In the genomic region with DNA sequence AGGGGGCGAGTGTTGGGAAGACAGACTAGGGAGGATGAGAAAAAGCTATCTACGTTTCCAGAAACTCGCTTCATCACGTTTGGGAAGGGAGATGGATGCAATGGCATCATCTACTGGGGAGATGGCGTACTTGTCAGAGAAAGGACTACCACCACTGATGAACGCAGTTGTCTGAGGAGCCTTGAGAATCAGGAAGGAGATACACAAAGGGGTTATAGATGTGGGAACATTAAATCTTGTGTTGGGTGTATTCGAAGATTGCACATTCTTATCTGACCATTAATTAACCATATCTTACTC, we compare ENCODE assay signal across 8 mouse cellular contexts. TPM values are rescaled to one million over a fixed set of nuclear protein-coding genes. Genes with fewer than 3 reads are reported as not detected.
DNase-seq lines count a peak whose midpoint lies in the region; ATAC-seq and TF ChIP-seq lines count a peak whose summit lies in the region.

No protein-coding gene starts in this region.

- intact Hi-C loops in left cerebral cortex, postnatal 25 days (cut with DNase I), result loop anchor here (10.0 kb wide), 1 partner anchor 52 kb away; the partner anchor contains the start of gene Bhlhb9

- no peaks in the 10 kb centered on the region for H3K36me3 ChIP-seq in kidney, adult 2 months (ENCODE audit: control insufficient read depth, insufficient read depth, low read length)
- H3K36me3 ChIP-seq in hindbrain, embryonic 10.5 days, result peaks cover 20% of the 10 kb centered on the region

- ATAC-seq in megakaryocyte progenitor cell, adult 5-6 weeks (replicated peaks; ENCODE audit: poor library complexity), result peak; percentile 29

- H3K27ac ChIP-seq in kidney, adult 2 months (ENCODE audit: insufficient read depth, low read depth, low read length), result no peak overlapping the region
- 0 out of 2 replicates have a peak overlapping the region, but pooled peaks have one; percentile 63 for H3K27ac ChIP-seq in bone marrow, adult 2 months (ENCODE audit: control insufficient read depth, insufficient read depth, low read depth, low read length, poor library complexity)
- H3K27ac ChIP-seq in hindbrain, embryonic 10.5 days, result peak overlapping the region; percentile 86

- DNase-seq in kidney, adult 2 months, result peak; percentile 0
- no peak for DNase-seq in kidney, postnatal 25 days
- DNase-seq in hindbrain, embryonic 10.5 days (ENCODE audit: low spot score), result no peak
- no peak for DNase-seq in urinary bladder, postnatal 4 days (ENCODE audit: low spot score in 2 of 2)
- DNase-seq in adrenal gland, postnatal 4 days (ENCODE audit: low spot score in 2 of 2), result no peak
- no peak for DNase-seq in left cerebral cortex, postnatal 25 days (ENCODE audit: low spot score in 2 of 2)

- H3K4me3 ChIP-seq in kidney, adult 2 months (ENCODE audit: insufficient read depth, low read depth, low read length), result peak overlapping the region; percentile 93
- peak overlapping the region; percentile 84 for H3K4me3 ChIP-seq in bone marrow, adult 2 months (replicated peaks; ENCODE audit: control insufficient read depth, low read depth, low read length)
- H3K4me3 ChIP-seq in hindbrain, embryonic 10.5 days, result peak overlapping the region; percentile 66

- WGBS in kidney, adult 2 months, result 0% methylated on average over 7 of the region's 7 CpGs
- 10% methylated on average over 7 of the region's 7 CpGs for WGBS in bone marrow, adult 2 months
- WGBS in hindbrain, embryonic 10.5 days, result 19% methylated on average over 7 of the region's 7 CpGs

- TF ChIP-seq POLR2A in kidney, adult 2 months (IDR thresholded peaks at IDR 0.05; ENCODE audit: low read depth, low read length), result no peak
- no peak for TF ChIP-seq POLR2A in bone marrow, adult 2 months (IDR thresholded peaks at IDR 0.05; ENCODE audit: borderline replicate concordance, control insufficient read depth, low read depth, low read length)

- TF ChIP-seq CTCF in kidney, adult 2 months (conservative IDR thresholded peaks at IDR 0.05; ENCODE audit: insufficient read depth, insufficient read length, low read depth, low read length), result no peak
- TF ChIP-seq CTCF in bone marrow, adult 2 months (IDR thresholded peaks at IDR 0.05; ENCODE audit: control insufficient read depth, insufficient read depth, low read length), result no peak

- H3K27me3 ChIP-seq in kidney, adult 2 months (replicated peaks; ENCODE audit: control insufficient read depth, insufficient read depth, low read length), result no peaks in the 10 kb centered on the region
- H3K27me3 ChIP-seq in hindbrain, embryonic 10.5 days (ENCODE audit: insufficient read depth, poor library complexity, severe bottlenecking), result peaks cover 5% of the 10 kb centered on the region; the same call in 1 of the 2 replicates

- H3K4me1 ChIP-seq in kidney, adult 2 months (ENCODE audit: control insufficient read depth, insufficient read depth, low read length), result no peaks in the 10 kb centered on the region
- H3K4me1 ChIP-seq in bone marrow, adult 2 months (ENCODE audit: control insufficient read depth, insufficient read depth, low read length), result no peaks in the 10 kb centered on the region
- peaks cover 6% of the 10 kb centered on the region; the same call in 1 of the 2 replicates for H3K4me1 ChIP-seq in hindbrain, embryonic 10.5 days (replicated peaks)

- no peaks in the 10 kb centered on the region for H3K9me3 ChIP-seq in hindbrain, embryonic 10.5 days

RNA-seq across cellular contexts. Expression of gene Armcx5, which starts 0.5 kb away (rescaled TPM):
- polyA plus RNA-seq in kidney, adult 2 months (2012; rRNA removed), result 0.98 and 1.3 TPM in 2 replicates
- polyA plus RNA-seq in bone marrow, adult 2 months (2011; ENCODE audit: insufficient read depth, insufficient read length, low replicate concordance, missing spikeins), result 4.5 and 4.8 TPM in 2 replicates
- 8.8 and 9.7 TPM in 2 replicates for polyA plus RNA-seq in hindbrain, embryonic 10.5 days (2016; fragmentation: Nextera tagmentation; extraction: Ambion mirVana)
- 10.7 and 11.3 TPM in 2 replicates for total RNA-seq in megakaryocyte progenitor cell, adult 5-6 weeks (2015)
- 6.7 and 7.6 TPM in 2 replicates for total RNA-seq in megakaryocyte progenitor cell, adult 5-6 weeks (2017)
- 10 to 100 TPM; 23.8 to 28.6 TPM for total RNA-seq in adrenal gland, postnatal 4 days (2021)
- total RNA-seq in left cerebral cortex, postnatal 25 days (2021), result 10 to 100 TPM; 29.2 to 32.7 TPM

RNA-seq across cellular contexts. Expression of gene Gprasp1, which starts 0.5 kb away (rescaled TPM):
- 11.5 and 11.7 TPM in 2 replicates for polyA plus RNA-seq in kidney, adult 2 months (2012; rRNA removed)
- polyA plus RNA-seq in bone marrow, adult 2 months (2011; ENCODE audit: insufficient read depth, insufficient read length, low replicate concordance, missing spikeins), result 5.7 and 12.5 TPM in 2 replicates
- polyA plus RNA-seq in hindbrain, embryonic 10.5 days (2016; fragmentation: Nextera tagmentation; extraction: Ambion mirVana), result 46.1 and 48.6 TPM in 2 replicates
- total RNA-seq in megakaryocyte progenitor cell, adult 5-6 weeks (2015), result 13.5 and 19.9 TPM in 2 replicates
- 21.0 and 32.2 TPM in 2 replicates for total RNA-seq in megakaryocyte progenitor cell, adult 5-6 weeks (2017)
- 100 to 1,000 TPM in 1 of 2 experiments, 10 to 100 TPM in 1; 84.6 to 102 TPM for total RNA-seq in adrenal gland, postnatal 4 days (2021)
- 100 to 1,000 TPM; 334 to 352 TPM for total RNA-seq in left cerebral cortex, postnatal 25 days (2021)

RNA-seq across cellular contexts. Expression of gene Tmsb15a, which starts 17.9 kb away (rescaled TPM):
- not detected in 2 replicates for polyA plus RNA-seq in kidney, adult 2 months (2012; rRNA removed)
- not detected in 2 replicates for polyA plus RNA-seq in bone marrow, adult 2 months (2011; ENCODE audit: insufficient read depth, insufficient read length, low replicate concordance, missing spikeins)
- polyA plus RNA-seq in hindbrain, embryonic 10.5 days (2016; fragmentation: Nextera tagmentation; extraction: Ambion mirVana), result not detected in 2 replicates
- total RNA-seq in megakaryocyte progenitor cell, adult 5-6 weeks (2015), result not detected in 2 replicates
- total RNA-seq in megakaryocyte progenitor cell, adult 5-6 weeks (2017), result not detected in 2 replicates
- total RNA-seq in adrenal gland, postnatal 4 days (2021), result not detected
- not detected for total RNA-seq in left cerebral cortex, postnatal 25 days (2021)

RNA-seq across cellular contexts. Expression of gene Tcp11x2, which starts 49.4 kb away (rescaled TPM):
- not detected in 2 replicates for polyA plus RNA-seq in kidney, adult 2 months (2012; rRNA removed)
- polyA plus RNA-seq in bone marrow, adult 2 months (2011; ENCODE audit: insufficient read depth, insufficient read length, low replicate concordance, missing spikeins), result not detected in 2 replicates
- polyA plus RNA-seq in hindbrain, embryonic 10.5 days (2016; fragmentation: Nextera tagmentation; extraction: Ambion mirVana), result 0.11 TPM in 1 of 2 replicates, not detected in the other
- total RNA-seq in megakaryocyte progenitor cell, adult 5-6 weeks (2015), result not detected in 2 replicates
- total RNA-seq in megakaryocyte progenitor cell, adult 5-6 weeks (2017), result not detected in 2 replicates
- total RNA-seq in adrenal gland, postnatal 4 days (2021), result not detected
- not detected for total RNA-seq in left cerebral cortex, postnatal 25 days (2021)

RNA-seq across cellular contexts. Expression of gene Bhlhb9, which starts 54.4 kb away (rescaled TPM):
- 2.2 and 3.3 TPM in 2 replicates for polyA plus RNA-seq in kidney, adult 2 months (2012; rRNA removed)
- 2.1 and 3.2 TPM in 2 replicates for polyA plus RNA-seq in bone marrow, adult 2 months (2011; ENCODE audit: insufficient read depth, insufficient read length, low replicate concordance, missing spikeins)
- polyA plus RNA-seq in hindbrain, embryonic 10.5 days (2016; fragmentation: Nextera tagmentation; extraction: Ambion mirVana), result 46.1 and 51.0 TPM in 2 replicates
- 23.0 and 26.4 TPM in 2 replicates for total RNA-seq in megakaryocyte progenitor cell, adult 5-6 weeks (2015)
- total RNA-seq in megakaryocyte progenitor cell, adult 5-6 weeks (2017), result 27.8 and 30.1 TPM in 2 replicates
- total RNA-seq in adrenal gland, postnatal 4 days (2021), result 10 to 100 TPM; 34.8 to 36.8 TPM
- 10 to 100 TPM; 66.6 to 71.0 TPM for total RNA-seq in left cerebral cortex, postnatal 25 days (2021)
